Mouse (Mus musculus): ENCODE data around the gene Rgs7bp. TPM values are rescaled to one million over a fixed set of nuclear protein-coding genes. Genes with fewer than 3 reads are reported as not detected.
A peak's percentile ranks its signal among the peaks of the same experiment; 100 is the strongest.

Rgs7bp gene
- polyA plus RNA-seq, 1 experiment from 2014 or later: 2.5 TPM

GRCm38 (mm10) chr13:105048662-105049061 is 6.1 kb downstream of the Rgs7bp start:
- Histone ChIP-seq H3K4me2 (no peak overlapping the region), H3K9ac (no peak overlapping the region), H3K4me3 (replicated peaks) (no peak overlapping the region), H3K4me1 (peaks cover 5% of the 10 kb centered on the region), H3K27me3 (peaks cover 23% of the 10 kb centered on the region), H3K9me3 (replicated peaks) (no peaks in the 10 kb centered on the region), H3K36me3 (no peaks in the 10 kb centered on the region), H3K27ac (no peak overlapping the region)
- ATAC-seq (replicated peaks; ENCODE audit: low FRiP score): no peak
- 75% methylated on average over 8 of the region's 8 CpGs for WGBS

GRCm38 (mm10) chr13:105047377-105047776 is 7.4 kb downstream of the Rgs7bp start:
- Histone ChIP-seq H3K27me3 (peaks cover 11% of the 10 kb centered on the region), H3K9ac (no peak overlapping the region), H3K9me3 (replicated peaks) (no peaks in the 10 kb centered on the region), H3K4me1 (no peaks in the 10 kb centered on the region), H3K4me3 (replicated peaks) (no peak overlapping the region), H3K36me3 (no peaks in the 10 kb centered on the region), H3K4me2 (0 out of 2 replicates have a peak overlapping the region, but pooled peaks have one; percentile 4), H3K27ac (no peak overlapping the region)
- no peak for ATAC-seq (replicated peaks; ENCODE audit: low FRiP score)
- 60% methylated on average over 9 of the region's 9 CpGs for WGBS

DNA sequence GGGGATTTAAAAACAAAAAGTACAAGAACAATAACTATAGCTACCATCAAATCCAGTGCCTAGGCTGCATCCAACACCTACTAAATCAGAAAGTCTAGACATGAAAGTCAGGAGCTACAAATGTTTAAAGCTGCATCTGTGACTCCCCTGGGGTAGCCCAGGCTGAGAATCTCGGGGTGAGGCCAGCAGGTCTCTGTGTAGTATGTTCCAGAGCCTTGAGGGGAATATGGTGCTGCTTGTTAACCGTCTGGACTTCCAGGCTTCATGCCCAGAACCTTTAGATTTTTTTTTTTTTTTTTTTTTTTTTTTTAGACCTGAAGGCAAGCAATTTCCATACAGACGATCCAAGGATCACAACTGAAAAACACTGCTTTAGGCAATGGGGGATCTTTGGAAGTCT is 10.8 kb downstream of the Rgs7bp start:
- no peak for ATAC-seq (replicated peaks; ENCODE audit: low FRiP score)
- Histone ChIP-seq H3K4me2 (no peak overlapping the region), H3K27ac (no peak overlapping the region), H3K4me1 (no peaks in the 10 kb centered on the region), H3K9me3 (replicated peaks) (no peaks in the 10 kb centered on the region), H3K4me3 (replicated peaks) (no peak overlapping the region), H3K27me3 (no peaks in the 10 kb centered on the region), H3K9ac (no peak overlapping the region), H3K36me3 (no peaks in the 10 kb centered on the region)
- WGBS: 61% methylated on average over 3 of the region's 3 CpGs

DNA sequence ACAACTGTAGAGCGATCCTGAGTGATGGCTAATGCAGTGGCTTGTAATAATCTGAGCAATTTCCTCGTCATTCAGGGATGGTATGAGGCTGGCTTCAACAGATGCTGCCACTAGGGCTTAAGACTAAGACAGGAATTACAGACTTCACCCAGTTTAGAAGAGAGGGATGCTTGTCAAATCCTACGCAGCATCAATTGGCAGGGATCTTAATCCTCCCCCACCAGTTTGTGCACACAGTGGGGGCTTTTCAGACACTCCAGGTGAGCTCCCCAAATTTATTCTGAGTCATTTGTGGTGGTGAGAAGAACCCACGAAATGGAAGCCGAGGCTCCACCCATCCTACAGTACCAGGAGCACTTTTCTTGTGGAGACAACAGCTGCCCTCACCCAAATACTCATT is 16.4 kb downstream of the Rgs7bp start:
- Histone ChIP-seq H3K4me3 (replicated peaks) (no peak overlapping the region), H3K4me2 (no peak overlapping the region), H3K27me3 (no peaks in the 10 kb centered on the region), H3K27ac (no peak overlapping the region), H3K4me1 (no peaks in the 10 kb centered on the region), H3K9ac (no peak overlapping the region), H3K9me3 (replicated peaks) (no peaks in the 10 kb centered on the region), H3K36me3 (no peaks in the 10 kb centered on the region)
- WGBS: 74% methylated on average over 5 of the region's 5 CpGs
- ATAC-seq (replicated peaks; ENCODE audit: low FRiP score): no peak

- no peak overlapping the region for H3K9ac ChIP-seq
- H3K27me3 ChIP-seq: no peaks in the 10 kb centered on the region
- H3K9me3 ChIP-seq (replicated peaks): no peaks in the 10 kb centered on the region
- no peak overlapping the region for H3K27ac ChIP-seq
- 86% methylated on average over 12 of the region's 12 CpGs for WGBS
- no peaks in the 10 kb centered on the region for H3K36me3 ChIP-seq
- no peak overlapping the region for H3K4me2 ChIP-seq
- H3K4me1 ChIP-seq: no peaks in the 10 kb centered on the region
- no peak for ATAC-seq (replicated peaks; ENCODE audit: low FRiP score)
- H3K4me3 ChIP-seq (replicated peaks): no peak overlapping the region
Observed at GRCm38 (mm10) chr13:105037816-105038215, 16.9 kb downstream of the Rgs7bp start.

GRCm38 (mm10) chr13:105031882-105032281 is 22.8 kb downstream of the Rgs7bp start:
- H3K9ac ChIP-seq: no peak overlapping the region
- H3K27me3 ChIP-seq: no peaks in the 10 kb centered on the region
- no peak overlapping the region for H3K4me2 ChIP-seq
- no peak for ATAC-seq (replicated peaks; ENCODE audit: low FRiP score)
- H3K4me3 ChIP-seq (replicated peaks): no peak overlapping the region
- H3K27ac ChIP-seq: no peak overlapping the region
- no peaks in the 10 kb centered on the region for H3K9me3 ChIP-seq (replicated peaks)
- H3K36me3 ChIP-seq: no peaks in the 10 kb centered on the region
- no peaks in the 10 kb centered on the region for H3K4me1 ChIP-seq

- H3K4me3 ChIP-seq (replicated peaks): no peak overlapping the region
- ATAC-seq (replicated peaks; ENCODE audit: low FRiP score): no peak
- no peaks in the 10 kb centered on the region for H3K4me1 ChIP-seq
- no peak overlapping the region for H3K4me2 ChIP-seq
- no peak overlapping the region for H3K9ac ChIP-seq
- WGBS: 77% methylated on average over 3 of the region's 3 CpGs
- H3K9me3 ChIP-seq (replicated peaks): no peaks in the 10 kb centered on the region
- H3K27me3 ChIP-seq: no peaks in the 10 kb centered on the region
- H3K27ac ChIP-seq: no peak overlapping the region
- no peaks in the 10 kb centered on the region for H3K36me3 ChIP-seq
Observed at GRCm38 (mm10) chr13:105028276-105028675, 26.5 kb downstream of the Rgs7bp start.

DNA sequence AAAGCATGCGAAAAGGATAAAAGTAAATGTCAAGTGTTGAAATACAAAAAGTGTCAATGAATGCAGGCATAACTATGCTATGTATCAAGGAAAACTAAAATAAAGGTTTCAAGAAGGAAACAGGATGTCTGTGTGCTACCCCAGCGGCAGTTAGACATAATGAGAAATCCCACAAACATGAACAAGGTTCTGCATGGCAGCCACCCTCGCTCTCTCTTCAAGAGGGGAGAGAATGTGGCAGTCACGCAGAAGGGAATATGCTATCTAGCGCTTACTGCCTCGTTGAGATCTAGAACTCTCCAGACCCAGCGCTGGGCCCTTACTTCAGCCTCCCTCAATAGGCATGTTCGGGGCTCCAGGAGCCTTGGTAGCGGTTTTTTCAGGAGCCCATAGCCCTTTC is 38.2 kb downstream of the Rgs7bp start:
- H3K36me3 ChIP-seq: no peaks in the 10 kb centered on the region
- H3K4me2 ChIP-seq: no peak overlapping the region
- no peak overlapping the region for H3K27ac ChIP-seq
- 77% methylated on average over 9 of the region's 9 CpGs for WGBS
- no peak overlapping the region for H3K4me3 ChIP-seq (replicated peaks)
- no peaks in the 10 kb centered on the region for H3K9me3 ChIP-seq (replicated peaks)
- no peaks in the 10 kb centered on the region for H3K27me3 ChIP-seq
- no peak overlapping the region for H3K9ac ChIP-seq
- H3K4me1 ChIP-seq: no peaks in the 10 kb centered on the region
- no peak for ATAC-seq (replicated peaks; ENCODE audit: low FRiP score)

DNA sequence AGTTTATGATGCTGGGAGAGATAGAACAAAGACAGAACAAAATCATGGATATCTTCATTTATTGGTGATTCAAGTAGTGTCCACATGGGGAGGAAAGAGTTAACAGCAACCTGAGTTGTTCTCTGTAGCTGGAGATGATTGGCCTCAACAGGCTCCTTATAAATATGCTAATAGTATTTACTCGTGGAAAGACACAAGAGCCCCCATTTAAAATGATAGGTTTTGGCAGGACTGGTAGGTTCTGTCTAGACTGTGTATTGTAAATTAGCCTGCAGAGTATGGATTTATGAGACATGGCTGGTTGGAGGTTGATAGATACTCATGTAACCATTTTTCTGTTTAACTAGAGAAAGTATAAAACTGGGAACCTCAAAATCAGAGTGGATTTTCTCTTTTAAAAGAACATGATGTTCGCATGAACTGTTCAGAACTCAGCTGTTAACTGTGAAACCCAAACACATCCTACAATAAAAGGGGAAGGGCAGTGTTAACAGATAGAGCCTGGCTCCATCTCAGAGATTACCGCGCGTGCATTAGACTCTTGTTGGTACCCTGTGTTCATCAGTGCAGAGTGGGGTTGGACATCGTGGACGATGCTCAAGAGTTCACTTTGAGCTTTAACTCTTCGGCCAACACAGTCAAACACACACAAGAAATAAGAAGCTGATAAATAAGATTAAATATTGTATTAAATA is 38.9 kb downstream of the Rgs7bp start:
- 74% methylated on average over 8 of the region's 8 CpGs for WGBS
- Histone ChIP-seq H3K4me3 (replicated peaks) (no peak overlapping the region), H3K4me2 (no peak overlapping the region), H3K36me3 (no peaks in the 10 kb centered on the region), H3K27ac (no peak overlapping the region), H3K9ac (no peak overlapping the region), H3K4me1 (no peaks in the 10 kb centered on the region), H3K9me3 (replicated peaks) (no peaks in the 10 kb centered on the region), H3K27me3 (no peaks in the 10 kb centered on the region)
- no peak for ATAC-seq (replicated peaks; ENCODE audit: low FRiP score)

- Histone ChIP-seq H3K27me3 (no peaks in the 10 kb centered on the region), H3K9me3 (replicated peaks) (no peaks in the 10 kb centered on the region), H3K9ac (no peak overlapping the region), H3K27ac (no peak overlapping the region), H3K4me2 (no peak overlapping the region), H3K4me3 (replicated peaks) (no peak overlapping the region), H3K4me1 (no peaks in the 10 kb centered on the region), H3K36me3 (no peaks in the 10 kb centered on the region)
- no peak for ATAC-seq (replicated peaks; ENCODE audit: low FRiP score)
- WGBS: 94% methylated on average over 5 of the region's 5 CpGs
Observed at GRCm38 (mm10) chr13:105011300-105011699, 43.4 kb downstream of the Rgs7bp start.

GRCm38 (mm10) chr13:105008891-105009290 is 45.8 kb downstream of the Rgs7bp start:
- H3K27me3 ChIP-seq: no peaks in the 10 kb centered on the region
- H3K4me1 ChIP-seq: no peaks in the 10 kb centered on the region
- WGBS: 93% methylated on average over 2 of the region's 2 CpGs
- no peaks in the 10 kb centered on the region for H3K9me3 ChIP-seq (replicated peaks)
- no peaks in the 10 kb centered on the region for H3K36me3 ChIP-seq
- no peak overlapping the region for H3K4me3 ChIP-seq (replicated peaks)
- no peak overlapping the region for H3K4me2 ChIP-seq
- no peak for ATAC-seq (replicated peaks; ENCODE audit: low FRiP score)
- H3K27ac ChIP-seq: no peak overlapping the region
- H3K9ac ChIP-seq: no peak overlapping the region

DNA sequence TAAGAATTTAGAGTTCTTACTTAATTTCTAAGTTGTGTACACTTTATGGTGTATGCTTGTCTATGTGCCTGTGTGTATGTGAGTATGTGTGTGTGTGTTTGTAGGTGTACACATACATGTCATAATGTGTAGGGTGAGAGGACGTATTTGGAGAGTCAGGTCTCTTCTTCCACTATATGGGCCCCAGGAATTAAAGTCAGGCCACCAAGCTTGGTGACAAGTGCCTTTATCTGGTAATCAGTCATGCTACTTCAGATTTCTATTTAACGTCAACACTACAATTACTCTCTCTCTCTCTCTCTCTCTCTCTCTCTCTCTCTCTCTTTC is 51.9 kb downstream of the Rgs7bp start:
- H3K27ac ChIP-seq: no peak overlapping the region
- WGBS: 86% methylated on average over 2 of the region's 2 CpGs
- no peak overlapping the region for H3K9ac ChIP-seq
- H3K4me2 ChIP-seq: no peak overlapping the region
- H3K9me3 ChIP-seq (replicated peaks): no peaks in the 10 kb centered on the region
- H3K4me3 ChIP-seq (replicated peaks): no peak overlapping the region
- no peaks in the 10 kb centered on the region for H3K36me3 ChIP-seq
- no peaks in the 10 kb centered on the region for H3K4me1 ChIP-seq
- H3K27me3 ChIP-seq: no peaks in the 10 kb centered on the region
- no peak for ATAC-seq (replicated peaks; ENCODE audit: low FRiP score)

DNA sequence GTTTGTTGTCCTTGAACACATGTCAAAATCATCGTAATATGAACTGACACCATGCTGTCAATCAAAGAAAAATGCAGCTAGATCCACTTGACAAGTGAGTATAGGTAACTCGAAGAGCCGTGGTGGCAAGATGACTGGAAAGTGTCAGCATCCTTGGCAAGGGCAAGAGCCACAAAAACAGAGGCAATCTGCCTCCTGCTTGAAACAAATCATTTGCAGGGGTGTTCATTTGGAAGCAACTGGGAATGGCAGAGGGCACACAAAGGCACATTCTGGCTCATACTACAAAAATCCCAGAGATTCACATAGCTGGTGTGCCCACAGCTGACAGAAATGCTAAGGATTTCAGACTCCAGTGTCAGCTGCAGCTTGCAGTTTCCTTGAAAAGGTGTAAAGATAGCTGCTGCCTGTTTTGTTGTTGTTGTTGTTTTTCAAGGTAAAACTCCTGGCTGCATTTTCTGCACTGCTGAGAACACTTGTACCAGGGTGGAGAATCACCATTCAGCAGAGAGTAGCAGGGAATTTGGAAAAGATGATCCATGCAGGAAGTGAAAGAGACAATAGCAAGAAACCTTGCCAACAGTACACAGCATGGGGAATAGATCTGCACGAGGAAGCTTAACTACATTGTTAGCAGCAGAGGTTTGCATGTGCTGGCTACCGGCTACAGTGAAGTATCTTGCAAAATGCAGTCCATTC is 52.4 kb downstream of the Rgs7bp start:
- Histone ChIP-seq H3K4me2 (no peak overlapping the region), H3K9me3 (replicated peaks) (no peaks in the 10 kb centered on the region), H3K27me3 (no peaks in the 10 kb centered on the region), H3K27ac (no peak overlapping the region), H3K4me3 (replicated peaks) (no peak overlapping the region), H3K9ac (no peak overlapping the region), H3K36me3 (no peaks in the 10 kb centered on the region), H3K4me1 (no peaks in the 10 kb centered on the region)
- ATAC-seq (replicated peaks; ENCODE audit: low FRiP score): no peak
- 79% methylated on average over 5 of the region's 5 CpGs for WGBS

All from kidney, embryonic 15.5 days (tissue).